Comparison of ENCODE assay signal across 16 mouse cellular contexts in the genomic region with DNA sequence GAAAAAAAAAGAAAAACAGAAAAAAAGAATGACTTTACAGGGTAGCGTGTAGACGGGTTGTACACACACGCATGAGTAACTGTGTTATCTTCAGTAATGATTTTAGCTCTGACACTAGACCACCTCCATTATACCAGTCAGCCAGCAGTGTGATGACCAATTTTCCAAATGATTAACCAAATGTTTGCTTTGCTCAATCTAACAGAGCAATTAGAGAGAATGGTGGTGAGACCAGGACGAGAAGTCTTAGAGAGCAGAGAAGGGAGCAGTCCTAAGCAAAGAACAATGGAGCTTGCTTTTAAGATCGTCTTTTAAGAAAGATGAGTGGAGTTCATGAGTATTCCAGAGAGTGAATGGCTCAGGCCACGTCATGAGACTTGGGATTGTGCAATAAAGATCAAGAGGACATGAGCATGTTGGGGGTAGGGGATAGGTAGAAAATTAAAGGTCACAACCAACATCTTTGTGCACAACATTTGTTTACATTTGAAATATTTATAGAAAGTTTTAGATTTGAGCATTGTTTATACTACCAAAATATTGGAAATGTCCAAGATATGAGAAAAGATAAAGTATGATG. TPM values are rescaled to one million over a fixed set of nuclear protein-coding genes. Genes with fewer than 3 reads are reported as not detected.
DNase-seq lines count a peak whose midpoint lies in the region; ATAC-seq and TF ChIP-seq lines count a peak whose summit lies in the region.
"Had no signal": no experiment of that assay in that cellular context is flagged by ENCODE, and none has a peak within 500 bp of the region (broad histone marks: within the 10 kb centered on the region; RNA-seq: fewer than 3 reads in every experiment).

No protein-coding gene starts in this region.

- H3K4me3 ChIP-seq in liver, postnatal 0 days (ENCODE audit: low read depth, low read length), result no peak overlapping the region
- H3K4me3 ChIP-seq in liver, embryonic 12.5 days, result no peak overlapping the region
- H3K4me3 ChIP-seq in intestine, embryonic 15.5 days (replicated peaks), result no peak overlapping the region
- H3K4me3 ChIP-seq in midbrain, postnatal 0 days (ENCODE audit: low read depth, low read length), result no peak overlapping the region
- H3K4me3 ChIP-seq: embryonic facial prominence, embryonic 10.5 days; forebrain, embryonic 15.5 days; heart, embryonic 13.5 days; hindbrain, embryonic 15.5 days had no signal

- H3K4me2 ChIP-seq in liver, postnatal 0 days (ENCODE audit: low read depth, low read length), result no peak overlapping the region
- H3K4me2 ChIP-seq in liver, embryonic 12.5 days, result no peak overlapping the region
- H3K4me2 ChIP-seq in intestine, embryonic 15.5 days (replicated peaks), result no peak overlapping the region
- no peak overlapping the region for H3K4me2 ChIP-seq in midbrain, postnatal 0 days (ENCODE audit: low read depth, low read length, poor library complexity, severe bottlenecking)
- H3K4me2 ChIP-seq: forebrain, embryonic 15.5 days; heart, embryonic 13.5 days; hindbrain, embryonic 15.5 days had no signal

- no peak overlapping the region for H3K9ac ChIP-seq in liver, postnatal 0 days (replicated peaks)
- H3K9ac ChIP-seq in liver, embryonic 12.5 days, result no peak overlapping the region
- H3K9ac ChIP-seq in intestine, embryonic 15.5 days, result no peak overlapping the region
- H3K9ac ChIP-seq in midbrain, postnatal 0 days (replicated peaks; ENCODE audit: low read length, poor library complexity, severe bottlenecking), result no peak overlapping the region
- H3K9ac ChIP-seq: forebrain, embryonic 15.5 days; heart, embryonic 13.5 days; hindbrain, embryonic 15.5 days had no signal

- 52% methylated on average over 6 of the region's 6 CpGs for WGBS in liver, postnatal 0 days (ENCODE audit: insufficient replicate concordance)
- 66% methylated on average over 6 of the region's 6 CpGs for WGBS in liver, embryonic 12.5 days (ENCODE audit: insufficient replicate concordance)
- WGBS in intestine, embryonic 15.5 days, result 53% methylated on average over 6 of the region's 6 CpGs
- WGBS in midbrain, postnatal 0 days, result 81% methylated on average over 6 of the region's 6 CpGs

- H3K27me3 ChIP-seq in liver, postnatal 0 days (ENCODE audit: insufficient read depth, low read length), result no peaks in the 10 kb centered on the region
- no peaks in the 10 kb centered on the region for H3K27me3 ChIP-seq in liver, embryonic 12.5 days (replicated peaks)
- no peaks in the 10 kb centered on the region for H3K27me3 ChIP-seq in intestine, embryonic 15.5 days (replicated peaks)
- H3K27me3 ChIP-seq in midbrain, postnatal 0 days (ENCODE audit: insufficient read depth, low read length), result no peaks in the 10 kb centered on the region
- H3K27me3 ChIP-seq: forebrain, embryonic 15.5 days; heart, embryonic 13.5 days; hindbrain, embryonic 15.5 days had no signal

- intact Hi-C loops in gastrocnemius, postnatal 14 days (cut with DNase I; ENCODE audit: low total_unique reads), result loop anchor here (5.0 kb wide), 1 partner anchor 922 kb away; no protein-coding TSS in a partner anchor

- H3K4me1 ChIP-seq in liver, postnatal 0 days (ENCODE audit: insufficient read depth), result no peaks in the 10 kb centered on the region
- no peaks in the 10 kb centered on the region for H3K4me1 ChIP-seq in liver, embryonic 12.5 days
- no peaks in the 10 kb centered on the region for H3K4me1 ChIP-seq in intestine, embryonic 15.5 days (replicated peaks)
- H3K4me1 ChIP-seq in midbrain, postnatal 0 days (ENCODE audit: insufficient read depth, low read length), result no peaks in the 10 kb centered on the region
- H3K4me1 ChIP-seq: embryonic facial prominence, embryonic 10.5 days; heart, embryonic 13.5 days; hindbrain, embryonic 15.5 days had no signal

- peak; percentile 83 for ATAC-seq in liver, postnatal 0 days
- ATAC-seq in liver, embryonic 12.5 days, result no peak
- ATAC-seq in intestine, embryonic 15.5 days, result peak; percentile 60
- ATAC-seq in midbrain, postnatal 0 days (ENCODE audit: low FRiP score), result no peak
- ATAC-seq: forebrain, embryonic 15.5 days had no signal

- DNase-seq in heart, adult 11 months, result peak; percentile 67
- DNase-seq in heart, adult 18-20 months, result no peak
- no peak for DNase-seq in liver, postnatal 0 days
- DNase-seq in midbrain, postnatal 0 days (ENCODE audit: low spot score), result no peak
- no peak for DNase-seq in gastrocnemius, postnatal 14 days
- DNase-seq: adrenal gland, adult 8-10 months; adrenal gland, postnatal 36 days; cerebellum, adult 2 months; cerebellum, postnatal 10 days; heart, postnatal 36 days had no signal

- H3K9me3 ChIP-seq in liver, postnatal 0 days (ENCODE audit: low read length), result no peaks in the 10 kb centered on the region
- H3K9me3 ChIP-seq in liver, embryonic 12.5 days (replicated peaks), result no peaks in the 10 kb centered on the region
- H3K9me3 ChIP-seq in intestine, embryonic 15.5 days, result no peaks in the 10 kb centered on the region
- no peaks in the 10 kb centered on the region for H3K9me3 ChIP-seq in midbrain, postnatal 0 days (ENCODE audit: low read length)
- H3K9me3 ChIP-seq: embryonic facial prominence, embryonic 10.5 days; forebrain, embryonic 15.5 days; heart, embryonic 13.5 days; hindbrain, embryonic 15.5 days had no signal

- no peaks in the 10 kb centered on the region for H3K36me3 ChIP-seq in liver, postnatal 0 days (replicated peaks; ENCODE audit: insufficient read depth, low read length)
- no peaks in the 10 kb centered on the region for H3K36me3 ChIP-seq in liver, embryonic 12.5 days
- H3K36me3 ChIP-seq in intestine, embryonic 15.5 days, result no peaks in the 10 kb centered on the region
- H3K36me3 ChIP-seq in midbrain, postnatal 0 days (ENCODE audit: insufficient read depth, low read length), result no peaks in the 10 kb centered on the region
- H3K36me3 ChIP-seq: embryonic facial prominence, embryonic 10.5 days; forebrain, embryonic 15.5 days; heart, embryonic 13.5 days; hindbrain, embryonic 15.5 days had no signal

- no peak for TF ChIP-seq EP300 in liver, postnatal 0 days (IDR thresholded peaks at IDR 0.05; ENCODE audit: low read depth)

- no peak overlapping the region for H3K27ac ChIP-seq in liver, postnatal 0 days (ENCODE audit: low read depth)
- H3K27ac ChIP-seq in liver, embryonic 12.5 days, result no peak overlapping the region
- H3K27ac ChIP-seq in intestine, embryonic 15.5 days, result no peak overlapping the region
- H3K27ac ChIP-seq in midbrain, postnatal 0 days (ENCODE audit: low read depth, low read length), result no peak overlapping the region
- H3K27ac ChIP-seq: embryonic facial prominence, embryonic 10.5 days; forebrain, embryonic 15.5 days; heart, embryonic 13.5 days; hindbrain, embryonic 15.5 days had no signal

- TF ChIP-seq CTCF in liver, postnatal 0 days (IDR thresholded peaks at IDR 0.05; ENCODE audit: low read depth), result no peak
- TF ChIP-seq CTCF in midbrain, postnatal 0 days (IDR thresholded peaks at IDR 0.05), result no peak

RNA-seq across cellular contexts. Expression of a gene that starts 26.4 kb away (rescaled TPM):
- 1 to 10 TPM; 7.1 to 8.0 TPM for total RNA-seq in heart, adult 18-20 months (2021)
- polyA plus RNA-seq in liver, postnatal 0 days (2015; fragmentation: Nextera tagmentation; extraction: Ambion mirVana), result 6.1 and 9.3 TPM in 2 replicates
- polyA plus RNA-seq in liver, embryonic 12.5 days (2016; fragmentation: Nextera tagmentation; extraction: Ambion mirVana), result 14.9 and 16.2 TPM in 2 replicates
- polyA plus RNA-seq in intestine, embryonic 15.5 days (2015; fragmentation: Nextera tagmentation; extraction: Ambion mirVana), result 23.4 and 25.0 TPM in 2 replicates
- 16.2 and 28.1 TPM in 2 replicates for total RNA-seq in midbrain, postnatal 0 days (2014; rRNA removed)
- 20.4 and 27.6 TPM in 2 replicates for polyA plus RNA-seq in midbrain, postnatal 0 days (2015; fragmentation: Nextera tagmentation; extraction: Ambion mirVana)
- 1 to 10 TPM; 8.5 to 9.0 TPM for total RNA-seq in gastrocnemius, postnatal 14 days (2021)

RNA-seq across cellular contexts. Expression of a gene that starts 46.7 kb away (rescaled TPM):
- total RNA-seq in heart, adult 18-20 months (2021), result 10 to 100 TPM; 56.1 to 67.7 TPM
- polyA plus RNA-seq in liver, postnatal 0 days (2015; fragmentation: Nextera tagmentation; extraction: Ambion mirVana), result 5.7 and 6.4 TPM in 2 replicates
- 12.0 and 12.2 TPM in 2 replicates for polyA plus RNA-seq in liver, embryonic 12.5 days (2016; fragmentation: Nextera tagmentation; extraction: Ambion mirVana)
- 83.6 and 88.6 TPM in 2 replicates for polyA plus RNA-seq in intestine, embryonic 15.5 days (2015; fragmentation: Nextera tagmentation; extraction: Ambion mirVana)
- total RNA-seq in midbrain, postnatal 0 days (2014; rRNA removed), result 60.2 and 62.7 TPM in 2 replicates
- polyA plus RNA-seq in midbrain, postnatal 0 days (2015; fragmentation: Nextera tagmentation; extraction: Ambion mirVana), result 37.9 and 40.5 TPM in 2 replicates
- 10 to 100 TPM; 37.6 to 54.8 TPM for total RNA-seq in gastrocnemius, postnatal 14 days (2021)

Comparison
In these comparisons a context has a peak if more than half of its experiments do, and no peak if none do; other contexts are left out.
1. ATAC-seq: peak in liver, postnatal 0 days (single experiment) and intestine, embryonic 15.5 days (single experiment); none in liver, embryonic 12.5 days (single experiment) and midbrain, postnatal 0 days (single experiment).